Mouse (Mus musculus) E14TG2a.4 (cell line): ENCODE data around the gene Per2.

ENCODE experiments used
- H3K27me3 ChIP-seq: 2 replicates; pipeline ENCODE4 v1.6.1; 2014; ENCODE audit warnings: low read length, control low read depth; ENCODE audit not compliant: insufficient read depth
- H3K36me3 ChIP-seq: 2 replicates; pipeline ENCODE4 v1.6.1; 2014; ENCODE audit warnings: low read length, control low read depth; ENCODE audit not compliant: insufficient read depth
- H3K4me1 ChIP-seq: replicated peaks from 2 replicates; pipeline ENCODE4 v1.6.1; 2014; ENCODE audit warnings: low read depth, low read length, control low read depth
- H3K4me3 ChIP-seq: replicated peaks from 2 replicates; pipeline ENCODE4 v1.5.1; 2014; ENCODE audit warnings: mild to moderate bottlenecking, low read length
- H3K9me3 ChIP-seq: 2 replicates; pipeline ENCODE4 v1.6.1; 2014; ENCODE audit warnings: low read length, control low read depth
- CTCF ChIP-seq: conservative IDR thresholded peaks from 2 replicates; pipeline ENCODE4 v1.5.1; 2014; ENCODE audit warnings: low read length
- NANOG ChIP-seq: IDR thresholded peaks from 2 replicates; pipeline ENCODE4 v1.6.1; 2014; ENCODE audit warnings: borderline replicate concordance, low read length, mixed read lengths
- POU5F1 ChIP-seq: IDR thresholded peaks from 2 replicates; pipeline ENCODE4 v1.6.1; 2014; ENCODE audit warnings: low read length, borderline replicate concordance

Gene Per2

GRCm38 (mm10) chr1:91369408-91369807 is 89.7 kb downstream of the Per2 start:
- Histone ChIP-seq H3K27me3 (peaks cover 58% of the 10 kb centered on the region), H3K9me3 (peaks cover 2% of the 10 kb centered on the region; the same call in 1 of the 2 replicates), H3K36me3 (peaks cover 42% of the 10 kb centered on the region), H3K4me3 (no peak overlapping the region), H3K4me1 (peaks cover 40% of the 10 kb centered on the region)
- TF ChIP-seq POU5F1, result no peak
- TF ChIP-seq CTCF, result no peak
- TF ChIP-seq NANOG, result no peak

DNA sequence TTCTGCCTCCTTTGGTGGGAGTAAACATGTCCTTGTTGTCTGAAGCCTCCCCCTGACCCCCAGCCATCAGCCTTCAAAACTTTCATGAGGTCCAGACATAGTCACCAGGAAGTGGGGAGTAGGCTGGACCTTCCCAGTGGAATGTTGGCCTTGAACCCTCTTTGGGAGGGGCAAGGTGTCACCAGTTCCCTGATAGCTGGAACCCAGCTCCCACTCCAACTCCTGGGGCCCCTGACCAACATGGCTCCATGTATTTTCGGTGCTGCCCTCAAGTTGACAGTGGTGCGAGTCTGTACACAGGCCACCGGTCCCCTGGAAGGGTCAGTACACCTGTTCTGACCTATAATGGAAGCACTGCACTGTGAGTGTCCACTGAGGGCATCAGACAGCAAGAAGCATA is 91.8 kb downstream of the Per2 start:
- H3K36me3 ChIP-seq, result peaks cover 20% of the 10 kb centered on the region
- TF ChIP-seq POU5F1 (no peak), NANOG (no peak), CTCF (no peak)
- H3K9me3 ChIP-seq, result peaks cover 14% of the 10 kb centered on the region; the same call in 1 of the 2 replicates
- peaks cover 68% of the 10 kb centered on the region for H3K27me3 ChIP-seq
- H3K4me3 ChIP-seq, result no peak overlapping the region
- peaks cover 40% of the 10 kb centered on the region for H3K4me1 ChIP-seq

DNA sequence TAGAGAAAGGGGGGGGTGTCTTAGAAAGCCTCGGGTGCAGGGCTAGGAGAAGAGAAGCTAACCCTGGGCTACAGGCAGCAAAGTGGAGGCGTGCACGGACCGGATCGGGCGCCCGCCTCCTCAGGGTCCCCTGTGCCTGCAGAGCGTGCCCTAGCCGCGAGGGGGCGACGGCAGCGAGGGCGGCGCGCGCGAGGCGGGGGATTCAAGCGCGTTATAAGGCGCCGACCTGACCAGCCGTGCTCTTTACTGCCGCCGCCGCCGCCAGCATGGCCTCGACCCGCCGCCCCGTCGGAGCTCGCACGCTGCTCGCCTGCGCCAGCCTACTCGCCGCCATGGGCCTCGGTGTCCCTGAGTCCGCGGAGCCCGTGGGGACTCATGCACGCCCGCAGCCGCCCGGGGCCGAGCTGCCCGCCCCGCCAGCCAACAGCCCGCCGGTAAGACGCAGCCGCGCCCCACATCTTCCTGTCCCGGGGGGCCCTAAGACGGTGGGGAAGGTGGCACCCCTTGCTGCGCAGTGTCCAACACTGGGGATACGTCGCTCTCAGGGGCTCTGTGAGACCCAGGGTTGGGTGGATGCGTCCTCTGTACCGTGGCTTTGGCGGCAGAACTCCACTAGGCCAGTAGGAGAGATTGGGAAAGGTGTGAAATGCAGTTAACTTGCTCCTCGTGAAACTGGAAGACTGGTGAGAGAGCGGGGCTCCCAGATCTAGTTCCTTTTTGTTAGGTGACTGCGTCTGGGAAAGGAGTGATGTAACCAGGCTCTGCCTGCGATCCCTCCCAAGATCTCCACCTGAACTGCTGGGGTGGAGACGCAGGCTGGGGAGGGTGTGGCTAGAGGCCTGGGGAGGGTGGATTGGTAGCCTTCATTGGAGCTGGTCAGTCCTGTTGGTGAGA is 92.7 kb downstream of the Per2 start, which contains the start of gene Erfe:
Gene Erfe (plus strand): TSS at position 216 of the 894 bp plus-strand sequence.
- peaks cover 12% of the 10 kb centered on the region for H3K36me3 ChIP-seq
- H3K4me3 ChIP-seq, result peak within 1 kb of the TSS; percentile 85
- peaks cover 40% of the 10 kb centered on the region for H3K4me1 ChIP-seq
- peaks cover 15% of the 10 kb centered on the region; the same call in 1 of the 2 replicates for H3K9me3 ChIP-seq
- peaks cover 71% of the 10 kb centered on the region for H3K27me3 ChIP-seq
- TF ChIP-seq CTCF (no peak), POU5F1 (no peak), NANOG (no peak)
